Mouse (Mus musculus) liver, embryonic 14.5 days (tissue): ENCODE results near the gene Cd5. TPM values are rescaled to one million over a fixed set of nuclear protein-coding genes. Genes with fewer than 3 reads are reported as not detected.

Source experiments
- ATAC-seq: fragments of 200-750 bp; cut with Nextera tagmentation; 2 replicates; pipeline ENCODE4 v1.8.0; 2017; ENCODE audit warnings: moderate number of reproducible peaks, mild to moderate bottlenecking, moderate library complexity; ENCODE audit not compliant: insufficient read depth
- DNase-seq, 3 experiments: peaks; one replicate each; pipeline ENCODE4 v3.0.0-alpha.2; 2012 to 2013; ENCODE audit warnings: low read depth in 3 of 3, low spot score in 3 of 3
- H3K27ac ChIP-seq: fragments of 300-500 bp; sonication (generic); 2 replicates; pipeline ENCODE4 v1.5.1; 2014; ENCODE audit warnings: moderate library complexity, mild to moderate bottlenecking, control low read depth, inconsistent platforms
- H3K27me3 ChIP-seq: fragments of 300-500 bp; sonication (generic); 2 replicates; pipeline ENCODE4 v1.6.1; 2014; ENCODE audit warnings: mild to moderate bottlenecking, low read length, moderate library complexity; ENCODE audit not compliant: control insufficient read depth, insufficient read depth
- H3K36me3 ChIP-seq: fragments of 300-500 bp; sonication (generic); replicated peaks from 2 replicates; pipeline ENCODE4 v1.6.1; 2014; ENCODE audit warnings: low read depth; ENCODE audit not compliant: control insufficient read depth, insufficient read depth
- H3K4me1 ChIP-seq, 2 experiments: fragments of 200-500 bp in 1 of 2; fragments of 300-500 bp in 1 of 2; sonication (generic) in 1 of 2; replicated peaks; 2 replicates each; pipeline ENCODE4 v1.6.1; 2012 to 2014; ENCODE audit warnings: antibody characterized with exemption in 1 of 2, inconsistent platforms in 1 of 2, low read length in 1 of 2; ENCODE audit not compliant: control insufficient read depth in 2 of 2, insufficient read depth in 2 of 2
- H3K4me2 ChIP-seq: fragments of 300-500 bp; sonication (generic); 2 replicates; pipeline ENCODE4 v1.6.1; 2014; ENCODE audit warnings: low read depth, mild to moderate bottlenecking, control low read depth, moderate library complexity
- H3K4me3 ChIP-seq, 2 experiments: fragments of 200-500 bp in 1 of 2; fragments of 300-500 bp in 1 of 2; sonication (generic) in 1 of 2; 2 replicates each; pipeline ENCODE4 v1.5.1; 2012 to 2014; ENCODE audit warnings: low read depth in 2 of 2, low read length in 2 of 2, mild to moderate bottlenecking in 2 of 2, control low read depth in 1 of 2, inconsistent platforms in 1 of 2, moderate library complexity in 1 of 2; ENCODE audit not compliant: insufficient read depth in 1 of 2
- H3K9ac ChIP-seq: fragments of 300-500 bp; sonication (generic); replicated peaks from 2 replicates; pipeline ENCODE4 v1.6.1; 2014; ENCODE audit warnings: mild to moderate bottlenecking, control low read depth, moderate library complexity
- H3K9me3 ChIP-seq: fragments of 300-500 bp; sonication (generic); 2 replicates; pipeline ENCODE4 v1.6.1; 2016; ENCODE audit warnings: low read length, mixed read lengths; ENCODE audit not compliant: control insufficient read depth
- CTCF ChIP-seq: IDR thresholded peaks from 2 replicates; pipeline ENCODE4 v1.5.1; 2016; ENCODE audit warnings: antibody characterized with exemption, low read depth, control low read depth
- EP300 ChIP-seq: IDR thresholded peaks from 2 replicates; pipeline ENCODE4 v1.6.1; 2016; ENCODE audit warnings: antibody characterized with exemption, low read depth
- WGBS: fragments of 180-500 bp; shearing (Covaris S2); extraction: QIAGEN DNeasy Blood & Tissue Kit; methylation state at CpG from one replicate; pipeline ENCODE4 v1.1.7; 2014; ENCODE audit not compliant: insufficient replicate concordance; 5-methylcytosine and 5-hydroxymethylcytosine counted together
- polyA plus RNA-seq, 2 experiments: library from polyadenylated mRNA; depleted of rRNA in 1 of 2; stranded (reverse) in 1 of 2; unstranded in 1 of 2; fragments of >200 nt; fragmentation: Nextera tagmentation in 1 of 2; extraction: Ambion mirVana in 1 of 2; gene quantifications; 2 replicates each; pipeline versions ENCODE4 v1.2.1 to v1.2.3; 2012 to 2014

The Cd5 gene
- polyA plus RNA-seq, 2 experiments, result 0.02 to 0.04 TPM

DNA sequence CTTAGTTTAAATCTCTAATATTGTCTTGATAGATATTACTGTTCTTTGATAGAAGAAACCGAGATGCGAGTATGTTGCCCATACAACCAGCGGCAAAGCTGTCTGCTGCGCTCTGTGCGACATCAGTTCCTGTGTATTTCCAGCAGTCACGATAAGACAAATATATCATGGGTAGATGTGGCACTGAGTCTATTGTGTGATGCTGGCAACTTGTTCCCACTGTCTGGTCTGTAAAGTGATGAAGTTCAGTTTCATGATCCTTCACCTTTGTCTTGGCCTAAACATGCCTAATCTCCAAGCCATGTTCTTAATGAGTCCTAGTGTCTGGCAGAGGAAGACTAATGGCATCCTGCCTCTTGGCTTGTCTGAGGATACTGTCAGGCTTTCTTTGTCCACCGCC lies 6.1 kb downstream of the Cd5 start:
- WGBS, result 76% methylated on average over 7 of the region's 7 CpGs
- ATAC-seq (no peak), DNase-seq (no peak)
- no peaks in the 10 kb centered on the region for H3K36me3 ChIP-seq
- H3K27me3 ChIP-seq, result no peaks in the 10 kb centered on the region
- H3K4me1 ChIP-seq, result no peaks in the 10 kb centered on the region
- no peaks in the 10 kb centered on the region for H3K9me3 ChIP-seq
- no peak overlapping the region for H3K4me3 ChIP-seq
- H3K9ac ChIP-seq, result no peak overlapping the region
- no peak overlapping the region for H3K27ac ChIP-seq
- no peak overlapping the region for H3K4me2 ChIP-seq
- TF ChIP-seq EP300, result no peak
- TF ChIP-seq CTCF, result no peak

DNA sequence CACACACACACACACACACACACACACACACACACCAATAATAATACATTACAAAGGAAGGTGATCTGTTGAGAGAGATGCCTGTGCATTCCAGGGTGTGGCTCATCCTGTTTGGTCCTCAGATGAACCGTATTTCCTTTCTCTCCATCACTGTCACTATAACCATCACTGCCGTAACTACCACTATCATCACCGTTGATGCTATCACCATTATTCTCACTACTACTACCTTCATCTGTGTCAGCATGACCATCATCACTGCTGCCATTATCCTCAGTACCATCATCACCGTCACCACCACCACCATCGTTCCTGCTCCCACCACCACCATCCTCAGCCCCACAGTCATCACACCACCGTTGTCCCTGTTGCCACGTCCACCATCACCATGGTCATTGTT lies 6.8 kb downstream of the Cd5 start:
- TF ChIP-seq EP300 (no peak), CTCF (no peak)
- H3K27ac ChIP-seq, result no peak overlapping the region
- no peak overlapping the region for H3K4me3 ChIP-seq
- H3K9me3 ChIP-seq, result no peaks in the 10 kb centered on the region
- 72% methylated on average over 7 of the region's 7 CpGs for WGBS
- no peaks in the 10 kb centered on the region for H3K27me3 ChIP-seq
- H3K36me3 ChIP-seq, result no peaks in the 10 kb centered on the region
- no peak overlapping the region for H3K9ac ChIP-seq
- no peak overlapping the region for H3K4me2 ChIP-seq
- no peak for ATAC-seq
- no peaks in the 10 kb centered on the region for H3K4me1 ChIP-seq
- DNase-seq, result no peak

DNA sequence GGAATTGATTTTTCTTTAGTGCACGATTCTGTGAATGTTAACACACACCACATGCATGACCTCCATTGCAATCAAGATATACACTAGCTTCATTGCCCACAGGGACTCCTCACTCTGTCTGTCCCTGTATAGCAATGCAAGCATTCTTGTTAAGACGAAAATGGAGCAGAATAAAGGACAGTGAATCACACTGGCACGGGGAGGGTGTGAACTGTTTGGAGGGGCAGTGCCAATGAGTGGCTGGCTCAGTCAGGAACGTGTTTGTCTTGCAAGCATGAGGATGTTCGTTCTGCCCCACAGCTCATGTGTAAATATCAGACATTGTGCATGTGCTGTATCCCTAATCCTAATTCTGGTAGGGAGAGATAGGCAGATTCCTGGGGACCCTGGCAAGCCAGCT lies 8.3 kb downstream of the Cd5 start:
- Histone ChIP-seq H3K9me3 (no peaks in the 10 kb centered on the region), H3K27ac (no peak overlapping the region), H3K4me2 (no peak overlapping the region), H3K4me1 (no peaks in the 10 kb centered on the region), H3K36me3 (no peaks in the 10 kb centered on the region), H3K27me3 (no peaks in the 10 kb centered on the region), H3K4me3 (no peak overlapping the region), H3K9ac (no peak overlapping the region)
- ATAC-seq, result no peak
- 53% methylated on average over 5 of the region's 5 CpGs for WGBS
- DNase-seq, result no peak
- TF ChIP-seq CTCF (no peak), EP300 (no peak)

DNA sequence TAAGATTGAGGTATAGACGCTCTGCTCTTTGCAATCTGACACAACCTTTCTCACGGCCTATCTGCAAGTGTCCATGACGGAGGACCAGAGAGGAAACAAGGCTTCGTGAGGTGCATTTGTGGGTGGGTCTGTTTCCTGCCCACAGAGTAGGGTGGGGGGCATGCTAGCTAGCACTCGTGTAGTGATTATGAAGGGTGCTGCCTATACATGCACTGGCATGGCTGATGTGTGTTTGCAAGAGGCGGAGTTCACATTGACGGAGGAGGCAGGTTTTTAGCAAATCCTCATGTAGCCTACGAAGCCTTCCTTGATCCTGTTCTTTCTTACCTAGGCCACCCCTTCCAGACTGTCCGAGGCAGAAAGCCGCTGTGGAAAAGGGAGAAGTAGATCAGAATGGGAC lies 8.9 kb downstream of the Cd5 start:
- H3K9me3 ChIP-seq, result no peaks in the 10 kb centered on the region
- no peak overlapping the region for H3K4me2 ChIP-seq
- H3K4me3 ChIP-seq, result no peak overlapping the region
- no peaks in the 10 kb centered on the region for H3K36me3 ChIP-seq
- TF ChIP-seq CTCF (no peak), EP300 (no peak)
- H3K27me3 ChIP-seq, result no peaks in the 10 kb centered on the region
- no peaks in the 10 kb centered on the region for H3K4me1 ChIP-seq
- no peak for ATAC-seq
- no peak overlapping the region for H3K9ac ChIP-seq
- no peak overlapping the region for H3K27ac ChIP-seq
- DNase-seq, result no peak
- 52% methylated on average over 10 of the region's 10 CpGs for WGBS

DNA sequence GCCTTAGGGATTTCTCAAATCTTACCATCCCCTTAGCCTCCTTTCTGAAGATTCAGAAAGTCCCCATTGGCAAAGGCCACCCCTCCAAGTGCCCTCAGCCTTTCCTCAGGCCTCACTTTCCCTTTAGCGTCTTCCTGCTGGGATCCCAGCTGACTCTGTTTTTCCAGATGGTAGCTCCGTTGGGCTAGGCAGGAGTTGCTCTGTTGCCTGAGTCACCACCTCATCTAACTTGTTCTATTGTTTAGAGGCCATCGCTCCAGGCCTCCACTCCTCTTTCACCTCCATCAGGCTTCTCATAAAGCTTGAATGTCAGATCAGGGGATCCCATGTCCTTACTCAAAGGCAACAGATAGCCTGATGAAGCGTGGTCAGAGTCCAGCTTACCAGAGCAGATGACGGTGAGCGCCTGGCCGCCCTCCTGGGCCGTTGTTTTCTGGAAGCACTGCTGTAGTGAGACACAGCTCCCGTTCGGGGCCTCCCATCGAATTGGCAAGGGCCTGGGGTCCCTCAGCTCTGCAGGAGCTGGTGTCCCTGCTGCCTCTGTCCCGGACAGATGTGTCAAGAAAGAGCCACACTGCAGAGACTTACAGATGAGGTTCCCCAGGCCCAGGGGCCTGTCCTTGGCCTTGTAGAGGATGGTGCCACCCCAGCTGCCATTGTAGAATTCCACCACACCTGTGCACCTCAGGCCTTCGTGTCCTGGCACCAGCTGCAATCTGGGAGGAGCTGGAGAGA lies 14.0 kb downstream of the Cd5 start:
- Histone ChIP-seq H3K4me1 (no peaks in the 10 kb centered on the region), H3K27me3 (no peaks in the 10 kb centered on the region), H3K27ac (no peak overlapping the region), H3K9me3 (no peaks in the 10 kb centered on the region), H3K36me3 (no peaks in the 10 kb centered on the region), H3K4me3 (no peak overlapping the region), H3K4me2 (no peak overlapping the region), H3K9ac (no peak overlapping the region)
- TF ChIP-seq CTCF (no peak), EP300 (no peak)
- DNase-seq (no peak), ATAC-seq (no peak)
- 64% methylated on average over 13 of the region's 13 CpGs for WGBS
